Mouse (Mus musculus) CD4-positive helper T cell, adult 2 months (primary cell): ENCODE data around the gene B9d1.

ENCODE experiments used
- DNase-seq: peaks from one replicate; pipeline ENCODE4 v3.0.0-alpha.2; 2012; ENCODE audit warnings: low read depth, missing footprints, low spot score

B9d1 gene

GRCm38 (mm10) chr11:61504713-61505257, at the start of gene B9d1:
TSS of gene B9d1 (plus strand) at chr11:61505144.
- peak; percentile 96 for DNase-seq

- DNase-seq = no peak
These were observed 40.9 kb upstream of the B9d1 start for GRCm38 (mm10) chr11:61464071-61464470.

DNA sequence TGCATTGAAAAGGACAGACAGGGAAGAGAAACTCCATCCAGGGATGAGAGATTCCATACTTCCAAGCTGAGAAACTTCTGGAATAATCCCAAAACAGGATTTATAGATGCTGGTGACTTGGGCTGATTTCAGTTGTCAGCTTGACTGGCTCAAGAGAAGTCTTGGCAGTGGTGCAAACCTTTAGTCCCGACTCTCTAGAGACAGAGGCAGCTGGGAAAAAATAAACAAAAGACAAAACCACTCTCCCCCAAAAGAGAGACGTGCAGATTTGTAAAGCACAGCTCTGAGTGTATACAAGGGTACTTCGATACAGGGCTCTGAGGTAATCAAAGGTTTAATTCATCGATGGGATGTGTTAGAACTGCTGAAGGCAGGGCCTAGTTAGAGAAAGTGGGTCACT, 39.5 kb upstream of the B9d1 start:
- DNase-seq = no peak

- no peak for DNase-seq
These were observed 36.4 kb upstream of the B9d1 start for GRCm38 (mm10) chr11:61468534-61468933.

DNA sequence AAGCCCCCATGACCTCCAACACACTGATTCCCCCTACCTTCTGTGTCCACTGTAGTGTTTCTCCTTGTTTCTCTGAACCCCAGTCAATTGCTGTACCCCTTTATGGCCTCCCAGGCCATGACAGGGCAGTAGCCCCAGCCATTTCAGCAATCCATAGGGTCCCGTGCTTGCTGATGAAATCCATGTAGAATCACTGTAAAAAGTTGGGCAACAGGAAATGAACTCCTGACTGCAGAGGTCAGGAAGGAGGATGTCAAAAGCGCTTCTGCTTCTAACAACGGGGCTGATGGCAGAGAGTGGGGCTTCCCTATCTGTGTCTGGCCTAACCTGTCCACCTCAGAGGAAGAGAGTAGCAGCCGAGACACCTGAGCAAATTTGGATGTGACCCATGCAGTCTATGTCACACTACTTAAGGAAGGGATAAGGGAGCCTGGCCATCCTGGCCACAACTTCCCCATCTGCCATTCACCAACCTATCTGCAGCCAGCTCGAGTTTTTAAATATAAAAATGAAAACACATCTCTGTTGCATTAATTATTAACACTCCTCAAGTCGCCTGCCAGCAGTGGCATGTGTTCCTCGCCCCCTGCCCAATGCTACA, 35.5 kb upstream of the B9d1 start:
- no peak for DNase-seq

DNA sequence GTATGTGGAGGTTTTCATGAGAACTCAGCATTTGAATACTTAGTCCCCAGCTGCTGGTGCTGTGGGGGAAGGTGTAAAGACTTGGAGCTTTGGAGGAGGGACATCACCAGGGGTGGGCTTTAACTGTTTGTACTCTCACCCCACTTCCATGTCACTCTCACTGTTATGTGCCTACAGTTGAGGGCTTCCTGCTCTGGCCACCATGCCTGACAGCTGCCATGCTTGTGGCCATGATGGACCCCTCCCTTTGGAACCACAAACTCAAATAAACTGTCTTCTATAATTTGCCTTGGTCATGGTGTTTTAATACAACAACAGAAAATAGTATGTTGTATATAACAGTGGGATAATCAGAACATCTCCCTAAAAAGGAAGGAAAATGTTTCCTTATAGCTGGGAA, 34.1 kb upstream of the B9d1 start:
- no peak for DNase-seq

GRCm38 (mm10) chr11:61473630-61474029, 31.3 kb upstream of the B9d1 start:
- DNase-seq = no peak

- no peak for DNase-seq
These were observed 28.1 kb upstream of the B9d1 start for GRCm38 (mm10) chr11:61476786-61477382.

DNA sequence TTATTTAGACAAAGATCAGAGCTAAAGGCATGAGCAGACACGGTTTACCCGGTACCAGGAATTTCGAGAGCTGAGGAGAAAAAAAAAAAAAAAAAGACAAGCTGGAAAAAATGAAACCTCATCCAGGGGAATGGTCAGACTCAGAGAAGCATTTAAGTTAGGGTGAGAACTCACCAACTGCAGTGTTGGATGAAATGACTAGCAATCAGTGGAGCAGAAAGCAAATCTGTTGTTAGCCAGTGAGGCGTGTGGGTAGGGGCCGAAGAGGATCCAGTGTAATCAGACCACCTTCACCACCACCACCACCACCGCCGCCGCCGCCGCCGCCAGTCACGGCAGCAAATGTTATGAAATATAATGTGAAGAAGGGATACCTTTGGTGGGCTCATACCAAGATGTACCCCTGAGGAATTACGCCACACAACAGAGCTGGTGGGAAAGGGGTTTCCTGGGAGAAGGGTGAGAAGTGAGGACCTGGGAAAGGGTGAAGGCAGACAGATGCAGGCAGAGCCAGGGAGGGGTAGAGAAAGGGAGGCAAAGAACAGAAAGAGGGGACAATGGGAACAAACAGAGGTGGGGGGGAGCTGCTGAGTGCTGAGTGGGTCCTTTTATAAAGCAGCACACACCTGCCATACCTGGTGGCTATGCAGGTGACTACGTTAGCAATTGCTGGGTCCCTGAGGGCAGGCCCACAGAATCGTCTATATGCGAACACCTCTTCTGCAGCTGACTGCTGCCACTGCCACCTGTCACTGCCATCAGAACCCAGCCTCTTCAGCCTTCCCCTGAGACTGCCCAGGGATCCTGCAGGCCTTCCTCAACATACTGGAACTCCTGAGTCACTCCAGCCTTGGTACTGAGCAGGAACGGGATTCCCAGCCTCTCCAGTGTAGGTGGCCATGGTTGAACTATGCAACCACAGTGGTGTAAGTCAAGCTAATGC, 27.1 kb upstream of the B9d1 start:
- no peak for DNase-seq

DNA sequence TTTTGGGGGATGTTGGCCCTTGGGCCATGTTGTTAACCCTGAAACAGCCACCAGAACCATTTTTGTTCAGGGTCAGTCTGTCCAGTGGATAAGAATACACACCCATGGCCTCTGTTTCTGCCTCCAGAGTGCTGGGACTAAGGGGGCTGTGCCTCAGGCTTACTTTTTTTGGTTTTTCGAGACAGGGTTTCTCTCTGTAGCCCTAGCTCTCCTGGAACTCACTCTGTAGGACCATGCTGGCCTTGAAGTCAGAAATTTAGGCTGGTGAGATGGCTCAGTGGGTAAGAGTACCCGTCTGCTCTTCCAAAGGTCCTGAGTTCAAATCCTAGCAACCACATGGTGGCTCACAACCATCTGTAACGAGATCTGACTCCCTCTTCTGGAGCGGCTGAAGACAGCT, 26.2 kb upstream of the B9d1 start:
- no peak for DNase-seq

DNA sequence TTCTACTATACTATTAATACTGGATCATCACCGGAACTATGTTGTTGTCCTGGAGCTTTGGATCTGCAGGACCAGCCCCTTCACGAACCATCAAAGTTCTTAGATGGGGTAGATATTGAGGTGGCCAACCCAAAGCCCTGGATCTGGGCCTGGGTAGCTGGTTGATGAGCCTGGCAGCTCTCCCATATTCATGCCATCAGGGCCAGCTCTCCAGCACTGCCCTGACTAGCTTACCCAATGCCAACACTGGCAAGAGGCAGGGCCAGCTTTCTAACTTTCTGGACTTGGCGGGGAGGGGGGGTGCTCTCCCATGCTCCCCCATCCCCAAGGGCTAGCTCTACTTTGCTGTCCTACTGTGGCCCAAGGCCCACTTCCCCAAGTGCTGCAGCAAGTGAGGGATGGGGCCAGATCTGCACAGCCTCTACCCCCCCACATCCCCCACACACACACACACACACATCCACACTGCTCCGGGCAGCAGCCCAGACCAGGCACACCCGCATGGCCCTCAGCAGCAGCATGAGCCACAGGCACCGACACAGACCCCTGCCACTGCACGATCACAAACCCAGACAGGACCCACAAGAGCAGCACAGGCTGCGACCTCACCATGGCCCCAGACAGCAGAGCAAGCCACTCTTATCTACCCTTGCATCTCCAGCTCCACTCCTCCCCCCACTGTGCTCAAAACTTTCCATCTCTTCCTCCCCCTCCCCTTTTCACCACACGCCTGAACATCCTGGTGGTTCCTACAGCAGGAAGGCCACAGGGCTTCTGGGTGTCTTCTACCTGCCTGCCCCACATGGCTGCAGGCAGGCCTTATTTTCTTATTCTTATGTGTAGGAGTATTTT, 23.5 kb upstream of the B9d1 start:
- DNase-seq = peak; percentile 54

- DNase-seq = no peak
These were observed 21.6 kb upstream of the B9d1 start for GRCm38 (mm10) chr11:61483226-61483845.

GRCm38 (mm10) chr11:61484256-61484612, 20.7 kb upstream of the B9d1 start:
- no peak for DNase-seq

GRCm38 (mm10) chr11:61484613-61485540, 20.1 kb upstream of the B9d1 start, which contains the start of gene Mfap4:
TSS of gene Mfap4 (plus strand) at chr11:61485431.
- no peak for DNase-seq

GRCm38 (mm10) chr11:61485541-61486457, 19.1 kb upstream of the B9d1 start:
- no peak for DNase-seq

GRCm38 (mm10) chr11:61486458-61487219, 18.3 kb upstream of the B9d1 start:
- no peak for DNase-seq

- DNase-seq = no peak
These were observed 17.5 kb upstream of the B9d1 start for GRCm38 (mm10) chr11:61487401-61487800.

DNA sequence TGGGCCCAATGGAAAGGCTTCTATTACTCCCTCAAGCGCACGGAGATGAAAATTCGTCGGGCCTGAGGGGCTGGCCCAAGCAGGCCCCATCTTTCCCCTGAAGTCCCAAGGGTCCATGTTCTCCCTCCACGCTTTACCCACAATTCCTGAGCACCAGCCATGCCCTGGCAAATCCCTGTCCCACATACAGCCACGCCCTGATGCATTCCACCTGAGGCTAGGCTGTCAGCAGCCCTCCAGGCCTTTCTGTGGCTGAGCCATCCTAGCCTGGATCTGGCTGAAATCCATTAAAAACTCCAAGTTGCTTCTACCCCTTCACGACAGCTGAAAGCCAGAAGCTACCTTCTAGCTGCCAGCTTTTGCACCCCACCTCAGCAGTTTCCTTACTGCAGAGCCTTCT, 17.0 kb upstream of the B9d1 start:
- DNase-seq = no peak
